Mouse (Mus musculus) C2C12 (cell line): Measurements from ENCODE around the gene Scamp5.

Experiments
- CTCF ChIP-seq: IDR thresholded peaks from one replicate; pipeline ENCODE4 v1.5.1; 2011; ENCODE audit not compliant: control insufficient read depth, insufficient read depth, insufficient read length
- MYOD1 ChIP-seq: IDR thresholded peaks from one replicate; pipeline ENCODE4 v1.6.1; 2011; ENCODE audit warnings: low read depth; ENCODE audit not compliant: control insufficient read depth, insufficient read length
- USF1 ChIP-seq: IDR thresholded peaks from one replicate; pipeline ENCODE4 v1.6.1; 2011; ENCODE audit warnings: low read depth, mild to moderate bottlenecking, control low read depth, moderate library complexity

GRCm38 (mm10) chr9:57436166-57436565, 31.7 kb downstream of the Scamp5 start:
- TF ChIP-seq CTCF = no peak
- no peak for TF ChIP-seq USF1
- TF ChIP-seq MYOD1 = no peak
